Mouse (Mus musculus) liver, embryonic 14.5 days (tissue): ENCODE data around the gene Bahd1. TPM values are rescaled to one million over a fixed set of nuclear protein-coding genes. Genes with fewer than 3 reads are reported as not detected.

ENCODE experiments used
- ATAC-seq: fragments of 200-750 bp; cut with Nextera tagmentation; 2 replicates; pipeline ENCODE4 v1.8.0; 2017; ENCODE audit warnings: moderate number of reproducible peaks, mild to moderate bottlenecking, moderate library complexity; ENCODE audit not compliant: insufficient read depth
- DNase-seq, 3 experiments: peaks; one replicate each; pipeline ENCODE4 v3.0.0-alpha.2; 2012 to 2013; ENCODE audit warnings: low read depth in 3 of 3, low spot score in 3 of 3
- H3K27ac ChIP-seq: fragments of 300-500 bp; sonication (generic); 2 replicates; pipeline ENCODE4 v1.5.1; 2014; ENCODE audit warnings: moderate library complexity, mild to moderate bottlenecking, control low read depth, inconsistent platforms
- H3K27me3 ChIP-seq: fragments of 300-500 bp; sonication (generic); 2 replicates; pipeline ENCODE4 v1.6.1; 2014; ENCODE audit warnings: mild to moderate bottlenecking, low read length, moderate library complexity; ENCODE audit not compliant: control insufficient read depth, insufficient read depth
- H3K36me3 ChIP-seq: fragments of 300-500 bp; sonication (generic); replicated peaks from 2 replicates; pipeline ENCODE4 v1.6.1; 2014; ENCODE audit warnings: low read depth; ENCODE audit not compliant: control insufficient read depth, insufficient read depth
- H3K4me1 ChIP-seq, 2 experiments: fragments of 200-500 bp in 1 of 2; fragments of 300-500 bp in 1 of 2; sonication (generic) in 1 of 2; replicated peaks; 2 replicates each; pipeline ENCODE4 v1.6.1; 2012 to 2014; ENCODE audit warnings: antibody characterized with exemption in 1 of 2, inconsistent platforms in 1 of 2, low read length in 1 of 2; ENCODE audit not compliant: control insufficient read depth in 2 of 2, insufficient read depth in 2 of 2
- H3K4me2 ChIP-seq: fragments of 300-500 bp; sonication (generic); 2 replicates; pipeline ENCODE4 v1.6.1; 2014; ENCODE audit warnings: low read depth, mild to moderate bottlenecking, control low read depth, moderate library complexity
- H3K4me3 ChIP-seq, 2 experiments: fragments of 200-500 bp in 1 of 2; fragments of 300-500 bp in 1 of 2; sonication (generic) in 1 of 2; 2 replicates each; pipeline ENCODE4 v1.5.1; 2012 to 2014; ENCODE audit warnings: low read depth in 2 of 2, low read length in 2 of 2, mild to moderate bottlenecking in 2 of 2, control low read depth in 1 of 2, inconsistent platforms in 1 of 2, moderate library complexity in 1 of 2; ENCODE audit not compliant: insufficient read depth in 1 of 2
- H3K9ac ChIP-seq: fragments of 300-500 bp; sonication (generic); replicated peaks from 2 replicates; pipeline ENCODE4 v1.6.1; 2014; ENCODE audit warnings: mild to moderate bottlenecking, control low read depth, moderate library complexity
- H3K9me3 ChIP-seq: fragments of 300-500 bp; sonication (generic); 2 replicates; pipeline ENCODE4 v1.6.1; 2016; ENCODE audit warnings: low read length, mixed read lengths; ENCODE audit not compliant: control insufficient read depth
- CTCF ChIP-seq: IDR thresholded peaks from 2 replicates; pipeline ENCODE4 v1.5.1; 2016; ENCODE audit warnings: antibody characterized with exemption, low read depth, control low read depth
- EP300 ChIP-seq: IDR thresholded peaks from 2 replicates; pipeline ENCODE4 v1.6.1; 2016; ENCODE audit warnings: antibody characterized with exemption, low read depth
- WGBS: fragments of 180-500 bp; shearing (Covaris S2); extraction: QIAGEN DNeasy Blood & Tissue Kit; methylation state at CpG from one replicate; pipeline ENCODE4 v1.1.7; 2014; ENCODE audit not compliant: insufficient replicate concordance; 5-methylcytosine and 5-hydroxymethylcytosine counted together
- polyA plus RNA-seq, 2 experiments: library from polyadenylated mRNA; depleted of rRNA in 1 of 2; stranded (reverse) in 1 of 2; unstranded in 1 of 2; fragments of >200 nt; fragmentation: Nextera tagmentation in 1 of 2; extraction: Ambion mirVana in 1 of 2; gene quantifications; 2 replicates each; pipeline versions ENCODE4 v1.2.1 to v1.2.3; 2012 to 2014

Gene Bahd1
- polyA plus RNA-seq, 2 experiments: 0.83 to 4.9 TPM

- Histone ChIP-seq H3K9me3 (no peaks in the 10 kb centered on the region), H3K4me1 (no peaks in the 10 kb centered on the region), H3K4me3 (no peak overlapping the region), H3K27ac (no peak overlapping the region), H3K36me3 (peaks cover 10% of the 10 kb centered on the region), H3K4me2 (no peak overlapping the region), H3K27me3 (no peaks in the 10 kb centered on the region), H3K9ac (no peak overlapping the region)
- DNase-seq (no peak), ATAC-seq (no peak)
- 89% methylated on average over 17 of the region's 17 CpGs for WGBS
- TF ChIP-seq EP300: no peak
- TF ChIP-seq CTCF: no peak
Observed at GRCm38 (mm10) chr2:118916436-118916835, 16.3 kb downstream of the Bahd1 start.

- Histone ChIP-seq H3K9me3 (no peaks in the 10 kb centered on the region), H3K27me3 (no peaks in the 10 kb centered on the region), H3K4me2 (no peak overlapping the region)
Observed at GRCm38 (mm10) chr2:118918543-118918942, 18.4 kb downstream of the Bahd1 start.

DNA sequence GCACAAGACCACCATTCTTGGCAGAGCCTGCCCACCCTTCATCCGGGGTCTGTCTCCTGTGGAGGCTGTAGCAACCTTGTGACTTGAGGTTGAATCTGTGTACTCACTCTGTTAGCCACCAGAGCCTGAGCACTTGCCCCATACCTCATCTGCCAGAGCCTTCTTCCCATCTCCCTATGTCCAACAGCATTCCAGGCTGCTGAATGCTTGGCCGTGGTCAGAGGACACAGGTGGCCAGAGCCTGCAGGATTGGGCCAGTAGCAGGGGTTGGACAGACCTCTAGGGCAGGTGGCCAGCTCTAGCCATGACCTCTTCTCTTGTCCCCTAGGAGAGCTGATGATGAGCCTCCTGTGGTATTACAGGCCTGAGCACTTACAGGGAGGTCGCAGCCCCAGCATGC lies 20.3 kb downstream of the Bahd1 start:
- no peak for DNase-seq
- Histone ChIP-seq H3K9me3 (no peaks in the 10 kb centered on the region), H3K9ac (no peak overlapping the region), H3K4me3 (no peak overlapping the region), H3K36me3 (peaks cover 12% of the 10 kb centered on the region), H3K4me1 (no peaks in the 10 kb centered on the region), H3K4me2 (no peak overlapping the region), H3K27me3 (no peaks in the 10 kb centered on the region), H3K27ac (no peak overlapping the region)
- WGBS: 82% methylated on average over 3 of the region's 3 CpGs
- no peak for ATAC-seq
- no peak for TF ChIP-seq EP300
- TF ChIP-seq CTCF: no peak

More at GRCm38 (mm10) chr2:118918543-118918942, 18.4 kb downstream of the Bahd1 start:
- DNase-seq: no peak
- WGBS: 76% methylated on average over 1 of the region's 1 CpGs
- H3K9ac ChIP-seq: no peak overlapping the region
- no peak overlapping the region for H3K27ac ChIP-seq
- TF ChIP-seq EP300 (no peak), CTCF (no peak)
- H3K36me3 ChIP-seq: peaks cover 12% of the 10 kb centered on the region
- ATAC-seq: no peak
- H3K4me3 ChIP-seq: no peak overlapping the region
- H3K4me1 ChIP-seq: no peaks in the 10 kb centered on the region

- peaks cover 2% of the 10 kb centered on the region; the same call in 1 of the 2 replicates for H3K36me3 ChIP-seq
- H3K27ac ChIP-seq: no peak overlapping the region
- DNase-seq: no peak
- WGBS: 2% methylated on average over 6 of the region's 6 CpGs
- peak overlapping the region; percentile 98 for H3K4me2 ChIP-seq
- H3K9ac ChIP-seq: 0 out of 2 replicates have a peak overlapping the region, but pooled peaks have one; percentile 10
- peak; percentile 45 for ATAC-seq
- no peaks in the 10 kb centered on the region for H3K9me3 ChIP-seq
- peaks cover 7 to 8% of the 10 kb centered on the region in 2 experiments for H3K4me1 ChIP-seq
- H3K4me3 ChIP-seq: peak overlapping the region; percentile 51 to 79
- no peaks in the 10 kb centered on the region for H3K27me3 ChIP-seq
- TF ChIP-seq CTCF (no peak), EP300 (no peak)
Observed at GRCm38 (mm10) chr2:118925952-118926351, 25.8 kb downstream of the Bahd1 start.

DNA sequence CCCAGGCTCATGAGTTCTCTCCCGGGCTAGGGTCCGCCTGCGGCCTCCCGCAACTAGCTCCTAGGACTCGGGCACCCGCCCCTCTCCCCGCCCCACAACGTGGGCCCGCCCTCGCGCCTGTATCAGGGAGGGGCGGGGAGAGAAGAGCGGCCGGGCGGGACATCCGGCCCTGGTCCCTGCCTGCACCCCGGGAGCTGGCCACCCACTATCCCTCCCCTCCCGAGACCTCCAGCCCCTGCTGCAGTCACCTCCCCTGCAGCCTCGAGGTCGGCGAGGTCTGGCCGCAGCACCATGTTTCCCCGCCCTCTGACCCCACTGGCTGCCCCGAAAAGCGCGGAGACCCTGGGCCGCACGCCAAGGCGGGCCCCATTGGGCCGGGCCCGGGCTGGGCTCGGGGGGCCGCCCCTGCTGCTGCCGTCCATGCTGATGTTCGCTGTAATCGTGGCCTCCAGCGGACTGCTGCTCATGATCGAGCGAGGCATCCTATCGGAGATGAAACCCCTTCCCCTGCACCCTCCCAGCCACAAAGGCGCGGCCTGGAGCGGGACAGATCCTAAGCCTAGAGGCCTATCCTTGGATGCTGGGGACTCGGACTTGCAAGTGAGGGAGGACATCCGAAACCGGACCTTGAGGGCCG lies 26.3 kb downstream of the Bahd1 start, which contains the start of gene Chst14:
Chst14 (plus strand) TSS at position 136 of the 637 bp plus-strand sequence.
- Histone ChIP-seq H3K27ac (no peak within 1 kb of the TSS; the same call in 1 of the 2 replicates), H3K4me1 (peaks cover 7 to 8% of the 10 kb centered on the region in 2 experiments), H3K36me3 (peaks cover 2% of the 10 kb centered on the region; the same call in 1 of the 2 replicates), H3K4me2 (peak within 1 kb of the TSS; percentile 98), H3K9me3 (no peaks in the 10 kb centered on the region), H3K4me3 (peak within 1 kb of the TSS; percentile 68 to 79), H3K27me3 (no peaks in the 10 kb centered on the region), H3K9ac (peak within 1 kb of the TSS; percentile 74)
- peak; percentile 57 to 61 (median 58) for DNase-seq
- WGBS: under 1% methylated on average over 42 of the region's 47 CpGs
- peak; percentile 94 for ATAC-seq
- TF ChIP-seq CTCF: no peak
- TF ChIP-seq EP300: no peak
